ENCODE assay signal across 8 mouse cellular contexts in the genomic region with DNA sequence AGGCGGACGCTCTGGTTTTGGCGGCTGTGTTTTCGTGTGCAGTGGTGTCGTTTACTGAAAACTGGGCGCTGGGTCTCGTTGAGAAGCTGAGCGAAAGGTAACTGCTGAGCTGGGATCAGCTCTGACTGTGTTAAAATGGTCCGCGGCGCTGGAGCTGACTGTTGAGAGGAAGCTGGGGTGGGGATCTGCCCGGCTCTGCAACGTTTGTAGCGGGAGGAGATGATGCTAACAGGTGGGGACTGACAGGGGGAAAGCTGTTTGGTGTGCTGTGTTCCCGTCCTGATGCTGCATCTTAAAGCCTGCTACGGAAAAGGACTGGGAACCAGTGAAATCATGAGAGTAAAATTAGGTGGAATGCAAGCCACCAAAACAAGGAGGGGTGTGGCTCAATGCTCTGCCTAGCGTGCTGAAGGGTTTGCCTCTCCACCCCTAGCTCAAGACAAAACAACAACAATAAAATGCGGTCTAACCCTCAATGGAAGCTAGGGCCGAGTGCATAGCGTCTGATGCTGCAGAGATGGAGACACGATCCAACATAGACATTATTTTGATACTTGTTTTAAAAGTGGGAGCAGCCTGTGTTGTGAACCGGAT. TPM values are rescaled to one million over a fixed set of nuclear protein-coding genes. Genes with fewer than 3 reads are reported as not detected.
DNase-seq lines count a peak whose midpoint lies in the region; ATAC-seq and TF ChIP-seq lines count a peak whose summit lies in the region.

No protein-coding gene starts in this region.

- H3K27ac ChIP-seq in kidney, postnatal 0 days = peak overlapping the region; percentile 95; the same call in 1 of the 2 replicates
- no peak overlapping the region for H3K27ac ChIP-seq in brown adipose tissue, adult 24 weeks (replicated peaks; ENCODE audit: low read depth, low read length)
- peak overlapping the region; percentile 95; the same call in 1 of the 2 replicates for H3K27ac ChIP-seq in hindbrain, embryonic 13.5 days
- H3K27ac ChIP-seq in midbrain, embryonic 13.5 days = no peak overlapping the region

- no peaks in the 10 kb centered on the region for H3K4me1 ChIP-seq in kidney, postnatal 0 days (replicated peaks; ENCODE audit: insufficient read depth, low read length)
- H3K4me1 ChIP-seq in brown adipose tissue, adult 24 weeks (ENCODE audit: control insufficient read depth, insufficient read depth, insufficient read length, low read length) = peaks cover 2% of the 10 kb centered on the region; the same call in 1 of the 2 replicates
- H3K4me1 ChIP-seq in hindbrain, embryonic 13.5 days (replicated peaks) = peaks cover 28% of the 10 kb centered on the region
- H3K4me1 ChIP-seq in midbrain, embryonic 13.5 days (replicated peaks) = peaks cover 35% of the 10 kb centered on the region

- DNase-seq in kidney, postnatal 0 days (ENCODE audit: low spot score) = no peak
- DNase-seq in kidney, adult 11 months = no peak
- DNase-seq in left cerebral cortex, adult 18-20 months (ENCODE audit: low spot score in 2 of 2) = no peak
- DNase-seq in kidney, postnatal 4 days = no peak
- no peak for DNase-seq in ovary, postnatal 10 days (ENCODE audit: low spot score)

- TF ChIP-seq CTCF in kidney, postnatal 0 days (IDR thresholded peaks at IDR 0.05; ENCODE audit: low read depth) = no peak

- no peaks in the 10 kb centered on the region for H3K27me3 ChIP-seq in kidney, postnatal 0 days (ENCODE audit: insufficient read depth, low read length)
- no peaks in the 10 kb centered on the region for H3K27me3 ChIP-seq in hindbrain, embryonic 13.5 days
- H3K27me3 ChIP-seq in midbrain, embryonic 13.5 days = no peaks in the 10 kb centered on the region

- under 1% methylated on average over 22 of the region's 22 CpGs for WGBS in kidney, postnatal 0 days
- WGBS in hindbrain, embryonic 13.5 days = 2% methylated on average over 22 of the region's 22 CpGs
- WGBS in midbrain, embryonic 13.5 days = 2% methylated on average over 22 of the region's 22 CpGs

- H3K9me3 ChIP-seq in kidney, postnatal 0 days (replicated peaks; ENCODE audit: low read length) = no peaks in the 10 kb centered on the region
- no peaks in the 10 kb centered on the region for H3K9me3 ChIP-seq in hindbrain, embryonic 13.5 days
- H3K9me3 ChIP-seq in midbrain, embryonic 13.5 days = no peaks in the 10 kb centered on the region

- H3K9ac ChIP-seq in kidney, postnatal 0 days (ENCODE audit: low read depth, low read length) = peak overlapping the region; percentile 75
- peak overlapping the region; percentile 73 for H3K9ac ChIP-seq in hindbrain, embryonic 13.5 days
- peak overlapping the region; percentile 59 for H3K9ac ChIP-seq in midbrain, embryonic 13.5 days (replicated peaks)

- H3K4me2 ChIP-seq in kidney, postnatal 0 days (ENCODE audit: low read length) = peak overlapping the region; percentile 57
- peak overlapping the region; percentile 73 for H3K4me2 ChIP-seq in hindbrain, embryonic 13.5 days
- peak overlapping the region; percentile 73 for H3K4me2 ChIP-seq in midbrain, embryonic 13.5 days (replicated peaks)

- H3K4me3 ChIP-seq in kidney, postnatal 0 days (replicated peaks; ENCODE audit: low read depth, low read length) = peak overlapping the region; percentile 52
- H3K4me3 ChIP-seq in brown adipose tissue, adult 24 weeks (ENCODE audit: insufficient read depth, low read depth, low read length) = peak overlapping the region; percentile 96
- H3K4me3 ChIP-seq in hindbrain, embryonic 13.5 days = peak overlapping the region; percentile 56
- H3K4me3 ChIP-seq in midbrain, embryonic 13.5 days (replicated peaks) = peak overlapping the region; percentile 60

- no peaks in the 10 kb centered on the region for H3K36me3 ChIP-seq in kidney, postnatal 0 days (ENCODE audit: insufficient read depth, low read length)
- H3K36me3 ChIP-seq in hindbrain, embryonic 13.5 days = peaks cover 4% of the 10 kb centered on the region; the same call in 1 of the 2 replicates
- no peaks in the 10 kb centered on the region for H3K36me3 ChIP-seq in midbrain, embryonic 13.5 days

- ATAC-seq in kidney, postnatal 0 days (replicated peaks; ENCODE audit: low FRiP score, low read depth) = no peak; the same call in 1 of the 2 replicates
- no peak for ATAC-seq in hindbrain, embryonic 13.5 days (ENCODE audit: low FRiP score)
- peak; percentile 15 for ATAC-seq in midbrain, embryonic 13.5 days

RNA-seq across cellular contexts. Expression of a gene that starts 0.4 kb away (rescaled TPM):
- 14.4 and 15.0 TPM in 2 replicates for polyA plus RNA-seq in kidney, postnatal 0 days (2015; fragmentation: Nextera tagmentation; extraction: Ambion mirVana)
- 5.8 and 9.2 TPM in 2 replicates for polyA plus RNA-seq in brown adipose tissue, adult 24 weeks (2012; ENCODE audit: insufficient read depth, insufficient read length, missing spikeins)
- 22.0 and 24.1 TPM in 2 replicates for polyA plus RNA-seq in hindbrain, embryonic 13.5 days (2015; fragmentation: Nextera tagmentation; extraction: Ambion mirVana)
- 24.0 and 24.4 TPM in 2 replicates for polyA plus RNA-seq in midbrain, embryonic 13.5 days (2015; fragmentation: Nextera tagmentation; extraction: Ambion mirVana)
- 10 to 100 TPM; 14.6 to 15.1 TPM for total RNA-seq in left cerebral cortex, adult 18-20 months (2021)

Comparison
In these comparisons a context has a peak if more than half of its experiments do, and no peak if none do; other contexts are left out.
1. H3K27ac ChIP-seq: peak in kidney, postnatal 0 days (single experiment) and hindbrain, embryonic 13.5 days (single experiment); none in brown adipose tissue, adult 24 weeks (single experiment) and midbrain, embryonic 13.5 days (single experiment).
2. Peak in every context shown above with its lines, with median percentiles within 50 percentile points of each other: H3K4me2 ChIP-seq, H3K4me3 ChIP-seq and H3K9ac ChIP-seq.